Comparison of ENCODE assay signal across 15 mouse cellular contexts in genomic region chr12:112578296-112579090, GRCm38 (mm10). TPM values are rescaled to one million over a fixed set of nuclear protein-coding genes. Genes with fewer than 3 reads are reported as not detected.
DNase-seq lines count a peak whose midpoint lies in the region; ATAC-seq and TF ChIP-seq lines count a peak whose summit lies in the region.
"Had no signal": no experiment of that assay in that cellular context is flagged by ENCODE, and none has a peak within 500 bp of the region (broad histone marks: within the 10 kb centered on the region; RNA-seq: fewer than 3 reads in every experiment).

No protein-coding gene starts in this region.

- H3K4me2 ChIP-seq in forebrain, embryonic 15.5 days (replicated peaks), result no peak overlapping the region
- H3K4me2 ChIP-seq in limb, embryonic 12.5 days, result no peak overlapping the region
- H3K4me2 ChIP-seq in myocyte (ENCODE audit: low read depth), result peak overlapping the region; percentile 88
- no peak overlapping the region for H3K4me2 ChIP-seq in midbrain, postnatal 0 days (ENCODE audit: low read depth, low read length, poor library complexity, severe bottlenecking)
- H3K4me2 ChIP-seq: forebrain, embryonic 13.5 days; hindbrain, embryonic 13.5 days; liver, embryonic 13.5 days had no signal

- H3K9me3 ChIP-seq in forebrain, embryonic 10.5 days, result no peaks in the 10 kb centered on the region
- H3K9me3 ChIP-seq in forebrain, embryonic 15.5 days, result no peaks in the 10 kb centered on the region
- H3K9me3 ChIP-seq in limb, embryonic 12.5 days, result peaks cover 4% of the 10 kb centered on the region
- no peaks in the 10 kb centered on the region for H3K9me3 ChIP-seq in limb, embryonic 10.5 days (replicated peaks)
- H3K9me3 ChIP-seq in midbrain, postnatal 0 days (ENCODE audit: low read length), result no peaks in the 10 kb centered on the region
- H3K9me3 ChIP-seq: forebrain, embryonic 13.5 days; hindbrain, embryonic 13.5 days; liver, embryonic 13.5 days had no signal

- peaks cover 17% of the 10 kb centered on the region for H3K27me3 ChIP-seq in forebrain, embryonic 10.5 days (ENCODE audit: poor library complexity, severe bottlenecking)
- no peaks in the 10 kb centered on the region for H3K27me3 ChIP-seq in forebrain, embryonic 15.5 days
- no peaks in the 10 kb centered on the region; the same call in 1 of the 2 replicates for H3K27me3 ChIP-seq in limb, embryonic 12.5 days
- H3K27me3 ChIP-seq in limb, embryonic 10.5 days (ENCODE audit: low read depth, poor library complexity, severe bottlenecking), result no peaks in the 10 kb centered on the region; the same call in 1 of the 2 replicates
- no peaks in the 10 kb centered on the region for H3K27me3 ChIP-seq in Patski
- H3K27me3 ChIP-seq in myocyte (ENCODE audit: control insufficient read depth, insufficient read depth, insufficient read length), result no peaks in the 10 kb centered on the region
- H3K27me3 ChIP-seq in midbrain, postnatal 0 days (ENCODE audit: insufficient read depth, low read length), result no peaks in the 10 kb centered on the region
- no peaks in the 10 kb centered on the region for H3K27me3 ChIP-seq in cerebellum, adult 2 months (ENCODE audit: control insufficient read depth, insufficient read depth, low read length)
- H3K27me3 ChIP-seq: forebrain, embryonic 13.5 days; hindbrain, embryonic 13.5 days; liver, embryonic 13.5 days had no signal

- ATAC-seq in forebrain, embryonic 15.5 days (replicated peaks), result no peak
- ATAC-seq in limb, embryonic 12.5 days (ENCODE audit: insufficient number of reproducible peaks, insufficient read depth, low FRiP score, low TSS enrichment, low read depth), result peak; percentile 22; the same call in 1 of the 2 replicates
- peak; percentile 58 for ATAC-seq in Patski
- ATAC-seq in midbrain, postnatal 0 days (ENCODE audit: low FRiP score), result no peak
- ATAC-seq: CD4-positive, CD25-positive, alpha-beta regulatory T cell, adult 4 months; forebrain, embryonic 13.5 days had no signal

- TF ChIP-seq CTCF in Patski (IDR thresholded peaks at IDR 0.05), result no peak
- no peak for TF ChIP-seq CTCF in midbrain, postnatal 0 days (IDR thresholded peaks at IDR 0.05)
- TF ChIP-seq CTCF in cerebellum, adult 2 months (IDR thresholded peaks at IDR 0.05; ENCODE audit: borderline replicate concordance, insufficient read depth, low read depth, low read length), result no peak

- H3K4me3 ChIP-seq in forebrain, embryonic 10.5 days, result no peak overlapping the region
- H3K4me3 ChIP-seq in forebrain, embryonic 15.5 days, result no peak overlapping the region
- H3K4me3 ChIP-seq in limb, embryonic 12.5 days (replicated peaks), result no peak overlapping the region
- H3K4me3 ChIP-seq in limb, embryonic 10.5 days, result no peak overlapping the region
- no peak overlapping the region for H3K4me3 ChIP-seq in myocyte
- no peak overlapping the region for H3K4me3 ChIP-seq in midbrain, postnatal 0 days (ENCODE audit: low read depth, low read length)
- no peak overlapping the region for H3K4me3 ChIP-seq in cerebellum, adult 2 months (replicated peaks; ENCODE audit: insufficient read depth, low read depth, low read length)
- H3K4me3 ChIP-seq: forebrain, embryonic 13.5 days; hindbrain, embryonic 13.5 days; left cerebral cortex, adult 2 months; liver, embryonic 13.5 days had no signal

- no peak for DNase-seq in forebrain, embryonic 10.5 days (ENCODE audit: extremely low spot score, low spot score)
- no peak for DNase-seq in limb, embryonic 10.5 days (ENCODE audit: low spot score)
- peak; percentile 74 for DNase-seq in Patski (ENCODE audit: low read depth, low spot score)
- no peak for DNase-seq in midbrain, postnatal 0 days (ENCODE audit: low spot score)
- no peak for DNase-seq in cerebellum, adult 2 months
- DNase-seq: kidney, postnatal 10 days; liver, embryonic 13.5 days; thymus, postnatal 14 days had no signal

- no peak overlapping the region for H3ac ChIP-seq in myocyte (ENCODE audit: control insufficient read depth, insufficient read length)

- no peaks in the 10 kb centered on the region for H3K36me3 ChIP-seq in forebrain, embryonic 10.5 days (replicated peaks)
- H3K36me3 ChIP-seq in forebrain, embryonic 15.5 days, result no peaks in the 10 kb centered on the region
- no peaks in the 10 kb centered on the region for H3K36me3 ChIP-seq in limb, embryonic 12.5 days
- no peaks in the 10 kb centered on the region for H3K36me3 ChIP-seq in limb, embryonic 10.5 days
- H3K36me3 ChIP-seq in myocyte (ENCODE audit: control insufficient read depth, insufficient read depth), result no peaks in the 10 kb centered on the region
- no peaks in the 10 kb centered on the region for H3K36me3 ChIP-seq in midbrain, postnatal 0 days (ENCODE audit: insufficient read depth, low read length)
- H3K36me3 ChIP-seq: hindbrain, embryonic 13.5 days; liver, embryonic 13.5 days had no signal

- WGBS in forebrain, embryonic 10.5 days, result 74% methylated on average over 6 of the region's 6 CpGs
- WGBS in forebrain, embryonic 15.5 days, result 79% methylated on average over 6 of the region's 6 CpGs
- 75% methylated on average over 6 of the region's 6 CpGs for WGBS in limb, embryonic 12.5 days
- WGBS in limb, embryonic 10.5 days, result 78% methylated on average over 6 of the region's 6 CpGs
- WGBS in midbrain, postnatal 0 days, result 78% methylated on average over 6 of the region's 6 CpGs
- WGBS in cerebellum, adult 2 months, result 72% methylated on average over 6 of the region's 6 CpGs

- H3K9ac ChIP-seq in forebrain, embryonic 15.5 days (replicated peaks), result no peak overlapping the region
- H3K9ac ChIP-seq in limb, embryonic 12.5 days (replicated peaks), result no peak overlapping the region
- no peak overlapping the region for H3K9ac ChIP-seq in midbrain, postnatal 0 days (replicated peaks; ENCODE audit: low read length, poor library complexity, severe bottlenecking)
- H3K9ac ChIP-seq: forebrain, embryonic 13.5 days; hindbrain, embryonic 13.5 days; liver, embryonic 13.5 days had no signal

- H3K79me2 ChIP-seq in myocyte (ENCODE audit: control insufficient read depth, insufficient read depth), result no peaks in the 10 kb centered on the region

- in situ Hi-C loops in Patski (cut with MboI; ENCODE audit: low pct_unique_long_range_greater_than_20kb), result no loop called here

- TF ChIP-seq POLR2A in myocyte (IDR thresholded peaks at IDR 0.05; ENCODE audit: insufficient read length, low read depth), result peak; percentile 26
- no peak for TF ChIP-seq POLR2A in cerebellum, adult 2 months (IDR thresholded peaks at IDR 0.05; ENCODE audit: borderline replicate concordance, insufficient read depth, low read length)

- peaks cover 30% of the 10 kb centered on the region for H3K4me1 ChIP-seq in forebrain, embryonic 10.5 days
- peaks cover 5% of the 10 kb centered on the region for H3K4me1 ChIP-seq in forebrain, embryonic 15.5 days
- peaks cover 19% of the 10 kb centered on the region for H3K4me1 ChIP-seq in limb, embryonic 12.5 days (replicated peaks)
- peaks cover 20% of the 10 kb centered on the region for H3K4me1 ChIP-seq in limb, embryonic 10.5 days
- no peaks in the 10 kb centered on the region for H3K4me1 ChIP-seq in midbrain, postnatal 0 days (ENCODE audit: insufficient read depth, low read length)
- H3K4me1 ChIP-seq in cerebellum, adult 2 months (ENCODE audit: control insufficient read depth, insufficient read depth, low read length), result no peaks in the 10 kb centered on the region

- POLR2A ChIA-PET in Patski (lab: Charles Lee), result interaction anchor here (0.6 kb wide), 1 partner anchor 35 kb away, joined by 3 read pairs; no protein-coding TSS in a partner anchor

- H3K27ac ChIP-seq in forebrain, embryonic 10.5 days, result peak overlapping the region; percentile 12; the same call in 1 of the 2 replicates
- no peak overlapping the region for H3K27ac ChIP-seq in forebrain, embryonic 15.5 days (replicated peaks)
- H3K27ac ChIP-seq in limb, embryonic 12.5 days, result no peak overlapping the region
- no peak overlapping the region for H3K27ac ChIP-seq in limb, embryonic 10.5 days
- no peak overlapping the region for H3K27ac ChIP-seq in midbrain, postnatal 0 days (ENCODE audit: low read depth, low read length)
- no peak overlapping the region for H3K27ac ChIP-seq in cerebellum, adult 2 months (ENCODE audit: insufficient read depth, low read length)
- H3K27ac ChIP-seq: forebrain, embryonic 13.5 days; hindbrain, embryonic 13.5 days; left cerebral cortex, adult 2 months had no signal

- CTCF ChIA-PET in Patski (lab: Charles Lee), result interaction anchor here (0.7 to 1.9 kb wide), 2 partner anchors 16 to 27 kb away, joined by 3 to 6 read pairs; no protein-coding TSS in a partner anchor

TF ChIP-seq in myocyte, 11 proteins besides CTCF, POLR2A, EP300 and RAD21 (continues in another document):
- peak in 2 of 3 experiments; percentile 23 to 60 for TF ChIP-seq MYOD1 (IDR thresholded peaks at IDR 0.05; ENCODE audit: control insufficient read depth in 1 of 3, insufficient read length in 2 of 3, low read depth in 2 of 3)
- no peak for TF ChIP-seq TCF12 (IDR thresholded peaks at IDR 0.05; ENCODE audit: insufficient read depth, poor library complexity, severe bottlenecking)
- no peak for TF ChIP-seq E2F4 (IDR thresholded peaks at IDR 0.05; ENCODE audit: insufficient read depth)
- TF ChIP-seq REST (IDR thresholded peaks at IDR 0.05; ENCODE audit: insufficient read depth, insufficient read length), result no peak
- no peak for TF ChIP-seq USF1 (IDR thresholded peaks at IDR 0.05; ENCODE audit: low read depth)
- TF ChIP-seq TCF3 (IDR thresholded peaks at IDR 0.05; ENCODE audit: insufficient read length, low read depth), result no peak

RNA-seq across cellular contexts. Expression of gene Inf2, which starts 10.1 kb away (rescaled TPM):
- 1.1 and 1.3 TPM in 2 replicates for polyA plus RNA-seq in forebrain, embryonic 10.5 days (2016; fragmentation: Nextera tagmentation; extraction: Ambion mirVana)
- polyA plus RNA-seq in forebrain, embryonic 15.5 days (2015; fragmentation: Nextera tagmentation; extraction: Ambion mirVana), result 3.0 and 3.9 TPM in 2 replicates
- 2.0 and 2.2 TPM in 2 replicates for polyA plus RNA-seq in limb, embryonic 12.5 days (2016; fragmentation: Nextera tagmentation; extraction: Ambion mirVana)
- polyA plus RNA-seq in limb, embryonic 10.5 days (2016; fragmentation: Nextera tagmentation; extraction: Ambion mirVana), result 1.3 and 1.6 TPM in 2 replicates
- polyA plus RNA-seq in Patski (2021) (59.8 TPM), myocyte (2012; fragmentation: generic; extraction: Trizol) (70.1 TPM)
- total RNA-seq in midbrain, postnatal 0 days (2014; rRNA removed), result 3.6 and 3.7 TPM in 2 replicates
- polyA plus RNA-seq in midbrain, postnatal 0 days (2015; fragmentation: Nextera tagmentation; extraction: Ambion mirVana), result 1.3 TPM in 2 replicates
- polyA plus RNA-seq in cerebellum, adult 2 months (2012; rRNA removed), result 34.9 and 41.8 TPM in 2 replicates

RNA-seq across cellular contexts. Expression of gene Adssl1, which starts 41.4 kb away (rescaled TPM):
- 4.9 and 6.6 TPM in 2 replicates for polyA plus RNA-seq in forebrain, embryonic 10.5 days (2016; fragmentation: Nextera tagmentation; extraction: Ambion mirVana)
- 2.0 and 2.2 TPM in 2 replicates for polyA plus RNA-seq in forebrain, embryonic 15.5 days (2015; fragmentation: Nextera tagmentation; extraction: Ambion mirVana)
- polyA plus RNA-seq in limb, embryonic 12.5 days (2016; fragmentation: Nextera tagmentation; extraction: Ambion mirVana), result 9.2 and 10.0 TPM in 2 replicates
- polyA plus RNA-seq in limb, embryonic 10.5 days (2016; fragmentation: Nextera tagmentation; extraction: Ambion mirVana), result 1.9 and 3.0 TPM in 2 replicates
- polyA plus RNA-seq in Patski (2021), result 1.7 TPM
- 202 TPM for polyA plus RNA-seq in myocyte (2012; fragmentation: generic; extraction: Trizol)
- total RNA-seq in midbrain, postnatal 0 days (2014; rRNA removed), result 2.0 and 4.1 TPM in 2 replicates
- polyA plus RNA-seq in midbrain, postnatal 0 days (2015; fragmentation: Nextera tagmentation; extraction: Ambion mirVana), result 8.2 and 9.4 TPM in 2 replicates
- 69.3 and 72.0 TPM in 2 replicates for polyA plus RNA-seq in cerebellum, adult 2 months (2012; rRNA removed)

Comparison
In these comparisons a context has a peak if more than half of its experiments do, and no peak if none do; other contexts are left out.
1. ATAC-seq: peak in limb, embryonic 12.5 days (single experiment) and Patski (single experiment); none in forebrain, embryonic 15.5 days (single experiment) and midbrain, postnatal 0 days (single experiment).